Mouse (Mus musculus) thymus, postnatal 14 days (tissue): ENCODE results near the gene Gm3147.
"Not testable (repeated sequence)": the region's sequence is repeated elsewhere in the genome, so short reads cannot be mapped to it uniquely, and the experiment has no call there.

Experiments
- DNase-seq: peaks from one replicate; pipeline ENCODE4 v3.0.0; 2021

The Gm3147 gene

GRCm38 (mm10) chr5:94616242-94616641, at the start of gene Gm3147:
Gene Gm3147, minus strand, starts transcription at chr5:94616342.
- DNase-seq = not testable (repeated sequence)

GRCm38 (mm10) chr5:94648082-94648481, 31.9 kb upstream of the Gm3147 start, which contains the start of gene Gm6205:
Gene Gm6205, plus strand, starts transcription at chr5:94648382.
- not testable (repeated sequence) for DNase-seq

GRCm38 (mm10) chr5:94623679-94624078, 7.5 kb upstream of the Gm3147 start, which contains the start of gene Gm6509:
Gene Gm6509, plus strand, starts transcription at chr5:94623979.
- DNase-seq = not testable (repeated sequence)
